Mouse (Mus musculus) ZHBTc4 (cell line): ENCODE results near the gene Phtf1.

ENCODE experiments used
- DNase-seq: peaks from one replicate; pipeline ENCODE4 v3.0.0-alpha.2; 2011; ENCODE audit warnings: low read depth, low spot score

Phtf1 gene

DNA sequence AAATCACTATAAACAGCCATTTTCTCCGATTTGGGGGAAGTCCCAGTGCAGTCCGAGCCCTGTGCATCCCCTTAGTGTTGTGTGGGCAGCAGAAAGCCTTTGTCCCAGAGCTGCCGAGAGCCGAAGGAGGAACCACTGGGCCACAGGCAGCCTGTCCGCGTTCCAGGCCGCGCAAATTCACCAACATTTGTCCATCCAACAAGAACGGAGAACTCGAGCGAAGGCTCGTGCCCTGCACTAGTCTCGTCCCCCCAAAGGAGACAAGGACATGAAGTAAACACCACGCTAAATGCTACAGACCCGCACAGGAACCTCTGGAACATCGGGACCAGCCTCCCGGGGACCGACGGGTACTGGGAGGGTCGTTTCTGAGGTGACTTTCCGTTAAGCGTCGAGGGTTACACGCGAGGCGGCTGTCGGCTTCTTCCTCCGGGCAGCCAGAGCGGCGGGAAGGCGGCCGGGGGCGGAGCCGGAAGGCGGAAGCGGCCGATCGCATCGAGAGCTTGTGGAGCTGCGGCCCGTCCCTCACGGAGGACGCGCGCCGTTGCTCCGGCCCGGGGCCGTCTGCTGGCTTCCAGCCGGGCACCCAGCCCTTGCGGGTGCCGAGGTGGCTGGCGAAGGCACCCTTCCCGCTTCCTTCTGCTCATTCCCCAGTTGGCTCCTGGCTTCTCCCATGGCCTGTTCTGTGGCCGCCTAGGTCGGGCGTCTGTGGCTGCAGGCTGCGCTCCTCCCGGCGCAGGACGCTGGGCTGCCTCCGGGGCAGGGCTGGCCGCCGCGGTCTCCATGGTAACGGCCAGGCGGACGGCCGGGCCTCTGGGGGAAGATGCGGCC lies at the start of gene Phtf1:
Phtf1 (plus strand) TSS at position 250 of the 831 bp plus-strand sequence.
- peak; percentile 87 for DNase-seq

DNA sequence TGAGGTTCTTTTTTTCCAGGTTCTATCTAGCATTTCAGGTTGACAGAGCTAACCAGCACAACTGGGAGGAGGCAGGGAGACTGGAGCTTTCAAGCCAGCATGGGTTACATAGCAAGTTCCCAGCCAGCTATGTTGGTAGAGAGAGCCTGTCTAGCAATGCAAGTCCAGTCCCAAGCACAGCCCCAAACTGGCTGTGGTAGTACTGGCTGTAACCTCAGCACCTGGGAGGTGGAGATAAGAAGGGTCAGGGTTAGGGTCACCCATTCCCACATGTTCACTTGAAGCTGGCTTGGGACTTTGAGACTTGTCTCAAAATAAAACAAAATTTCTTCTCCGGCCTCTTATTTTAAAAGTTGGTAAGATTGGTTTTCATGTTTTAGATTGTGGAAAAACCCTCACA lies 47.8 kb upstream of the Phtf1 start:
- DNase-seq = no peak

GRCm38 (mm10) chr3:103925302-103925701 lies 42.6 kb upstream of the Phtf1 start:
- no peak for DNase-seq

DNA sequence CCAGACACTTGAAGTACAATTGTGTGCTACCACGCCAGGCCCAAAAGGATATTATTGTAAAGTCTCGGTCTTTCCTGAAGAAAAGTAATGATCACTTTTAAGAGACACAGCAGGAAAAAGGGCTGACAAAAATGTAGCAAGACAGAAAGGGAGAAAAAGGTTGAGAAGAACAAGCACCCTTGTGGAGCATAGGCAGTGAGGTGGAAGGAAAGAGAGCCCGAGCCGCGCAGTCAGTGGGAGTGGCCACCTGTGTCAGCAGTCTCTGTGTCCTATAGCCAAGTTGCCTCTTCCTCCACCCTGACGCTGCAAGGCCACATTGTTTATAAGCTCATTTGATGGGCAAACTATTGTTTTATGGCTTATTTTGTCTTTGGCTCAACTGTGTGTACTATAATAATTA lies 40.4 kb upstream of the Phtf1 start:
- DNase-seq = peak; percentile 35

- no peak for DNase-seq
Observed at GRCm38 (mm10) chr3:103944794-103945562, 22.9 kb upstream of the Phtf1 start.

GRCm38 (mm10) chr3:103948666-103949065 lies 19.2 kb upstream of the Phtf1 start:
- no peak for DNase-seq

GRCm38 (mm10) chr3:103960622-103961021 lies 7.3 kb upstream of the Phtf1 start:
- DNase-seq = no peak

DNA sequence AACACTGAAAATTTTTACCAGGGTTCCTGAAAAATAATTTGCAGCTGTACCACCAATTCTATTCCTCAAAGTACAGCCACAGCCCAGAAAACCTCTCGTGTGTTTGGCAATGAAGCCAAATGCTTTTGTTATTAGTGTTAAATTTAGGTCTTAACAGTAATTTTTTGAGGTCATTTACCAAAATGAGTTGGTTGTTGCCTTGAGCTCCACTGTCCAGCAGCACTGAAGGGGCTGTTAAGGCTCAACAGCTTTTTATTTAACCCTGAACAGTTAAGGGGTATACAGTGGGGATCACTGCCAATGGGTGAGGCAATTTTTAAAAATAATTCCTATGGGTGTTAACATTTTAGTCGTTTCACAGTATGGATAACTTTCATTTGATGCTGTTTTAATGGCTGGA lies 679 bp upstream of the Phtf1 start:
- no peak for DNase-seq

- peak; percentile 75 for DNase-seq
Observed at GRCm38 (mm10) chr3:103968701-103969100, 791 bp downstream of the Phtf1 start.

DNA sequence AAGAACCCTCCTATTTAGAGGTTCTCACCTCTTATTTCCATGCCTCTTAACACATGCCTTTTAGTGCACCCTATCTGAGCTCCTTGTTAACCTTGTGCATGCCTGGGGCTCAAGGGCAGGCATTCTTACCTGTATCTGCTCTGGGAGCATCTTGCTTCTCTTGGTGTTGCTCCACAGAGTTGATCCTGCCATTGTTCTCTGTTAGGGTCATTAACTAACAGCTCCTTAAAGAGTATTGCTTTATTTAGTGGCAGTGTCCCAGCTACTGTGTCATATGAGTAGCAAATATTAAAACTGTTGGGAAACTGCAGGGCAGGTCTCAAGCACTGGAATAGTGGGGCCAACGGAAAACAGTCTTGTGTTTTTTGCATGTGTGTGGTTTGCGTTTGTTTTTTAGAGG lies 3.2 kb downstream of the Phtf1 start:
- no peak for DNase-seq

DNA sequence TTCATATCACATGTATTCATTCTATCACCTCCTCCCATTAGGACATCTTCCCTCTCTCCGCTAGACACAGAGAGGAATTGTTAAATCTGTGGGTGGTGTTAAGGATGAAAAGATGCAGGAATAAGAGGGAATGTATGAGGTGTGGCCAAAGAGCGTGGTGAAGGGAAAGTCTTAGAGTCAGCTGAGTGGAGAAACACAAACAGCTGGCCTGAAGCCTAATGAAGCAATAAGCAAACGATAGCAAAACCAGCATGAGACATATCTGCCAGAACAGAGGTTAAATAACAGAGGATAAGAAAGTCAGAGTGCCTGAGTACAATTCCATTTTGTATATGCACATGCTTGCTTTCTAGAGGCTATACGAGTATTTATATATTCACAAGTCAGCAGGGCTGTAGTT lies 16.6 kb downstream of the Phtf1 start:
- DNase-seq = no peak

DNA sequence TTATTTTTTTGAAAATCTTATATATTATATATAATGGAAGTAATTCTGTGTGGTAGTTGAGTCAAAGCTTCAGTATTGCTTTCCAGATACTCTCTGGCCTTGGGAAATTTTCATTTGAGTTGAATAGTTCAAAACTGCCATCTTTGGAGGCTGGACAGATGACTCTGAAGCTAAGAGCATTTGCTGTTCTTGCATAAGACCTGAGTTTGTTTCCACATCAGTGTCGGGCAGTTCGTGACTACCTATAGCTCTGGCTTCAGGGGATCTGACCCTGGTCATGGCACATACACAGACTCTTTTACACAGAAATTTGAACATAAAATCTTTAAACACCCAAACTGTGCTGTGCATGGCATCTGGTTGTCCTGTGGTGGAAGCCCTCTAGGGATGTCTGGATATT lies 17.3 kb downstream of the Phtf1 start:
- DNase-seq = no peak

DNA sequence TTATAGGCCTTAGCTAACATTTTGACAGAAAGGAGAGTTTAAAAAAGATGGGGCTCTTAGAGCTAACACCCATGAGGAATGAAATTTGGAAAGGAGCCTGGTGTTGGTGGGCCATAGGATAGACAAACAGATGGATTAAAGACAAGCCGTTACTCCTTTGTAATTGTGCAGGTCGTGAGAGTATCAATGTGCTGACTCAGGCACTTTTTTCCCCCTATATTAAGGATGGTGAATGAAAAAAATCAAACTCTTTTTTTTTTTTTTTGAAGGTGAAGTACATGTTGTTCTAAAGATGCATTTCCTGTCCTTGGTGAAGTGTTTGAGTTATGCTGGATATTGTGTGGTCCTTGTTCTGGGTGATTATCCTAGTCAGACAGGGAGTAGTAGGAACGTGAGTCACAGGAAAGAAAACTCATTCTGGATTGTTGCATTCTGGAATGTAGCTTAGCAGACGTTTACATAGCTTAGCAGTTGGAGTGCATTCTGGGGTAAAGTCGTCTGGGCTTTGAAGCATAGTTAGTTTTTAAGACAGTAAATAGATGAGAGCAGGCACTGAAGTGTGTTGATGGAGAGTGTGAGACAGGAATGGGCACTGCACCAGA lies 20.0 kb downstream of the Phtf1 start:
- no peak for DNase-seq

DNA sequence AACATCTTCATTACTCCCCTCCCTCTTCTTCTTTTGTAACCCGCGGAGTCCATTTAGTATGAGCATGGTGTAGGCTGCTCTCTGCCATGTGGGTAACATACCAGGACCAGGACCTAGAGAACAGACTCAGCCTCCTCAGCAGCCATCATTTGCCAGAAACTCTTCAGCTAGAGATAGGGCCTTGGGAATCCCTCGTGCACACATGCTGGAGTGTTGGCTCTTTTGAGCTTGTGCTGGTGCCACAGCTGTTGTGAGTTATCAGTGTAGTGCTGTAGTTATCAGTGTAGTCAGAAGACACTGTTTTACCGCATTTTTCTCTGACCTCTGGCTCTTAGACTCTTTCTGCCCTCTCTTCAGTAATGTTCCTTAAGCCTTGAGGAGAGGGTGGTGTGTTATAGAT lies 21.4 kb downstream of the Phtf1 start:
- DNase-seq = no peak

DNA sequence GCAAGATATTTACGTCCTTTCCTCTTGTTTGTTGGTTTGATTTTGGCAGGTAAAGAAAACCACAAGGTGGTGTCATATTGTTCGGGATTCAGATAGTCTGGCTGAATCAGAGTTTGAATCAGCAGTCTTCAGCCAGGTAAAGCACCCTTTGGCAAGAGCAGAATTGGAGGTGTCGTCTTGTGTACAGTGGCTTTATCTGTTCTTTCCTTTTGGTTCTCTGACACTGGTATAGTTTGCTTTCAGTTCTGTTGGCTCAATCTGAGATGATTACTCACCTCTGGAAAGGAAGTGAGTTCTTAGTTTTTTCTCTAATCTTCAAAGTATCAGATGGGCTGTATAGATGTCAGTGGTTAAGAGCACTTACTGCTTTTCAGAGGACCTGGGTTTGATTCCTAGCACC lies 23.4 kb downstream of the Phtf1 start:
- no peak for DNase-seq

DNA sequence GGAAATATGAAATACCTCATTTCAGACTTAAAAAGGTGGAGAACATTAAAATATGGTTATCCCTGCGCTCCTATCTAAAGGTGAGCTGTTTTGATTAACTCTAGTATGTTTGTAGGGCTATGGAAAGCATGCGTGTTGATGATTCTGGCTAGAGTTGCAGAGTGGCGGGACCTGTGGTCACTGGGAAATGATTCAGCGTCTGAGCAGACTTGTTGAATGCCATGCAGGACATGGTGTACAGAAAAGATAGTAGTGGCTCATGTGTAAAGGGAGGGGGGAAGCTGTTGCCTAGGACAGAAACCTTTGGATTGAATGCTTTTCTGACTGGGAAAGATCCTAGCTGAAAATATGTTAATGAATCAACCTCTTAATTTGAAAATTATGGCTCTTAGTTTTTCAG lies 30.8 kb downstream of the Phtf1 start:
- no peak for DNase-seq

- DNase-seq = no peak
Observed at GRCm38 (mm10) chr3:104006896-104007466, 39.1 kb downstream of the Phtf1 start.

DNA sequence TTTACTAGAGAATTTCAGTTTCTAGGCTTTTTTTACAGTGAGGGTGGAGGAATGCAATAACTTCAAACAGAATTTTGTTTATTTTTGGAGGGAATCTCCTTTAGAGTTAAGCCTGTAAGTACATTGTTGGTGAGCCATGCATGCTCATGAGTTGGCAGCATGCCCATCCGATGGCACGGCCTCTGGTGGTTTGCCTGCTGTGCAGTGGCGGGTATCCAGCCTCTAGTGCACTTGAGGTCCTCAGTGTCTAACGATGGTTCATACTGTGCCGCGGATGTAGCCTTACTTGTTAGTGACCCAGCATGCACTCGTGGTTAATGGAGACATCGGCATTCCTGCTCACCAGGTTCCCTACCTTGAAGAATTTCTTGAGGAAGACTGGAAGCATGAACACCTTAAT lies 39.6 kb downstream of the Phtf1 start:
- no peak for DNase-seq

GRCm38 (mm10) chr3:104009924-104010662 lies 42.2 kb downstream of the Phtf1 start:
- DNase-seq = no peak

- DNase-seq = no peak
Observed at GRCm38 (mm10) chr3:104011972-104012371, 44.1 kb downstream of the Phtf1 start.

- DNase-seq = no peak
Observed at GRCm38 (mm10) chr3:104017931-104018330, 50.0 kb downstream of the Phtf1 start.

DNA sequence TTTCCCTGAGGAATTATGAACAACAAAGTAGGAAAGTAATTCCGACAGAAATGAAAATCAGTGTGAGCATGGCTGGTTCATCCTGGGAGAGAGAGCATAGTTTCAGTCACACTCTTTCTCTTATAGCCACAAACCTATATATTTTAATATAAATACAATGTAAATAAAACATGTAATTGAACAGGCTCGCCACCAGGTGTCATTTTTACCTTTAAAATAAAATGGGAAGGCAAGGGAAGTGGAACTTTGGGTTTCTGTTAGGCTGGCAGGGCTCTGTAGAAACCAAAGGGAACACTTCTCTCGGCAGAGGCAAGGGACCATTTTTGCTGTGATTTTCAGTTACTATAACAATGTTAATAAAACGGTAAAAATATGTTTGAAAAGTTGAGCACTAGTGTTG lies 51.5 kb downstream of the Phtf1 start:
- peak; percentile 39 for DNase-seq
